Mouse (Mus musculus): Measurements from ENCODE around the gene Edc3. TPM values are rescaled to one million over a fixed set of nuclear protein-coding genes. Genes with fewer than 3 reads are reported as not detected.
A peak's percentile ranks its signal among the peaks of the same experiment; 100 is the strongest.

The Edc3 gene
- polyA plus RNA-seq, 2 experiments = 6.9 to 10.3 TPM

- Histone ChIP-seq H3K9ac (replicated peaks) (no peak overlapping the region), H3K4me1 (replicated peaks; ENCODE audit: control insufficient read depth in 2 of 2, insufficient read depth in 2 of 2, low read length in 1 of 2) (no peaks in the 10 kb centered on the region), H3K27me3 (ENCODE audit: control insufficient read depth, insufficient read depth, low read length) (no peaks in the 10 kb centered on the region), H3K4me3 (ENCODE audit: insufficient read depth in 1 of 2, low read depth in 2 of 2, low read length in 2 of 2) (no peak overlapping the region), H3K27ac (no peak overlapping the region), H3K9me3 (ENCODE audit: control insufficient read depth, low read length) (no peaks in the 10 kb centered on the region), H3K36me3 (replicated peaks; ENCODE audit: control insufficient read depth, insufficient read depth, low read depth) (peaks cover 86% of the 10 kb centered on the region), H3K4me2 (ENCODE audit: low read depth) (no peak overlapping the region)
- DNase-seq (ENCODE audit: low read depth in 3 of 3, low spot score in 3 of 3) (no peak), ATAC-seq (ENCODE audit: insufficient read depth) (no peak)
- TF ChIP-seq EP300 (IDR thresholded peaks at IDR 0.05; ENCODE audit: low read depth) (no peak), CTCF (IDR thresholded peaks at IDR 0.05; ENCODE audit: low read depth) (no peak)
- 69% methylated on average over 1 of the region's 1 CpGs for WGBS (ENCODE audit: insufficient replicate concordance)
Observed at GRCm38 (mm10) chr9:57748831-57749230, 40.5 kb downstream of the Edc3 start.

GRCm38 (mm10) chr9:57750901-57751300 lies 42.6 kb downstream of the Edc3 start:
- H3K27me3 ChIP-seq (ENCODE audit: control insufficient read depth, insufficient read depth, low read length) = no peaks in the 10 kb centered on the region
- no peak overlapping the region for H3K4me3 ChIP-seq (ENCODE audit: insufficient read depth in 1 of 2, low read depth in 2 of 2, low read length in 2 of 2)
- WGBS (ENCODE audit: insufficient replicate concordance) = 85% methylated on average over 7 of the region's 7 CpGs
- H3K4me2 ChIP-seq (ENCODE audit: low read depth) = no peak overlapping the region
- DNase-seq (ENCODE audit: low read depth in 3 of 3, low spot score in 3 of 3) (no peak), ATAC-seq (ENCODE audit: insufficient read depth) (no peak)
- no peaks in the 10 kb centered on the region for H3K9me3 ChIP-seq (ENCODE audit: control insufficient read depth, low read length)
- H3K9ac ChIP-seq (replicated peaks) = no peak overlapping the region
- TF ChIP-seq EP300 (IDR thresholded peaks at IDR 0.05; ENCODE audit: low read depth) (no peak), CTCF (IDR thresholded peaks at IDR 0.05; ENCODE audit: low read depth) (no peak)
- H3K4me1 ChIP-seq (replicated peaks; ENCODE audit: control insufficient read depth in 2 of 2, insufficient read depth in 2 of 2, low read length in 1 of 2) = no peaks in the 10 kb centered on the region
- H3K27ac ChIP-seq = no peak overlapping the region
- peaks cover 96% of the 10 kb centered on the region for H3K36me3 ChIP-seq (replicated peaks; ENCODE audit: control insufficient read depth, insufficient read depth, low read depth)

- H3K27ac ChIP-seq = peak overlapping the region; percentile 90
- 10% methylated on average over 3 of the region's 3 CpGs for WGBS (ENCODE audit: insufficient replicate concordance)
- no peaks in the 10 kb centered on the region for H3K27me3 ChIP-seq (ENCODE audit: control insufficient read depth, insufficient read depth, low read length)
- DNase-seq (ENCODE audit: low read depth in 3 of 3, low spot score in 3 of 3) = peak; percentile 72 to 76 (median 74)
- H3K36me3 ChIP-seq (replicated peaks; ENCODE audit: control insufficient read depth, insufficient read depth, low read depth) = peaks cover 97% of the 10 kb centered on the region
- peak overlapping the region; percentile 62 for H3K9ac ChIP-seq (replicated peaks)
- TF ChIP-seq CTCF (IDR thresholded peaks at IDR 0.05; ENCODE audit: low read depth) = no peak
- TF ChIP-seq EP300 (IDR thresholded peaks at IDR 0.05; ENCODE audit: low read depth) = peak; percentile 67
- H3K4me1 ChIP-seq (replicated peaks; ENCODE audit: control insufficient read depth in 2 of 2, insufficient read depth in 2 of 2, low read length in 1 of 2) = peaks cover 37 to 42% of the 10 kb centered on the region in 2 experiments
- peak overlapping the region; percentile 22 to 25; a peak in 3 of 4 replicates for H3K4me3 ChIP-seq (ENCODE audit: insufficient read depth in 1 of 2, low read depth in 2 of 2, low read length in 2 of 2)
- peak overlapping the region; percentile 63 for H3K4me2 ChIP-seq (ENCODE audit: low read depth)
- ATAC-seq (ENCODE audit: insufficient read depth) = peak; percentile 82
- H3K9me3 ChIP-seq (ENCODE audit: control insufficient read depth, low read length) = no peaks in the 10 kb centered on the region
Observed at GRCm38 (mm10) chr9:57757578-57757977, 49.2 kb downstream of the Edc3 start.

- peaks cover 45 to 52% of the 10 kb centered on the region in 2 experiments for H3K4me1 ChIP-seq (replicated peaks; ENCODE audit: control insufficient read depth in 2 of 2, insufficient read depth in 2 of 2, low read length in 1 of 2)
- no peak for ATAC-seq (ENCODE audit: insufficient read depth)
Observed at GRCm38 (mm10) chr9:57758528-57758927, 50.2 kb downstream of the Edc3 start.

DNA sequence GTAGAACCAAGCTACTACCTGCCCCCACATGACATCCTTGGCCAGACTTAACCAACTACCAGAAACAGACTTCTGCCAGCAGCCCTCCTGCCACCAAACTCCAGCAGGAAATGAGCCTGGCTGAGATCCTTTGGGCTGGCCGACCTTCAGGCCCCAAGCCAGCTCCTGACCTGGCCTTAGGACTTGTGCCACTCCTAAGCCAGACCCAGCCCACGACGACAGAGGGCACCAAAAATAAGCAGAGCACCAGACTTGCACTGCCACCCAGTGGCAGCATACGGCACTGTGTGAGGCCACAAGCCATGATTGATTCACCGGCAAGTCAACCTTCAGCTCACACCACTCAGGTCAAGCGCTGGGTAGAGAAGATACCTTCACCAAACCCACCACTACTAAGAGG lies 50.9 kb downstream of the Edc3 start:
- Histone ChIP-seq H3K4me1 (replicated peaks; ENCODE audit: control insufficient read depth in 2 of 2, insufficient read depth in 2 of 2, low read length in 1 of 2) (peaks cover 48 to 54% of the 10 kb centered on the region in 2 experiments), H3K4me2 (ENCODE audit: low read depth) (peak overlapping the region; percentile 63), H3K27ac (peak overlapping the region; percentile 90), H3K36me3 (replicated peaks; ENCODE audit: control insufficient read depth, insufficient read depth, low read depth) (peaks cover 80% of the 10 kb centered on the region), H3K27me3 (ENCODE audit: control insufficient read depth, insufficient read depth, low read length) (no peaks in the 10 kb centered on the region), H3K9me3 (ENCODE audit: control insufficient read depth, low read length) (no peaks in the 10 kb centered on the region), H3K9ac (replicated peaks) (peak overlapping the region; percentile 53), H3K4me3 (ENCODE audit: insufficient read depth in 1 of 2, low read depth in 2 of 2, low read length in 2 of 2) (peak overlapping the region; percentile 12 to 34; a peak in 3 of 4 replicates)
- TF ChIP-seq CTCF (IDR thresholded peaks at IDR 0.05; ENCODE audit: low read depth) (peak; percentile 100), EP300 (IDR thresholded peaks at IDR 0.05; ENCODE audit: low read depth) (peak; percentile 23; the same call in 1 of the 2 replicates)
- DNase-seq (ENCODE audit: low read depth in 3 of 3, low spot score in 3 of 3) (peak; percentile 62 to 65 (median 62)), ATAC-seq (ENCODE audit: insufficient read depth) (peak; percentile 42)
- WGBS (ENCODE audit: insufficient replicate concordance) = 12% methylated on average over 6 of the region's 6 CpGs

More at GRCm38 (mm10) chr9:57758528-57758927, 50.2 kb downstream of the Edc3 start:
- no peaks in the 10 kb centered on the region for H3K27me3 ChIP-seq (ENCODE audit: control insufficient read depth, insufficient read depth, low read length)
- peaks cover 88% of the 10 kb centered on the region for H3K36me3 ChIP-seq (replicated peaks; ENCODE audit: control insufficient read depth, insufficient read depth, low read depth)
- H3K9me3 ChIP-seq (ENCODE audit: control insufficient read depth, low read length) = no peaks in the 10 kb centered on the region
- TF ChIP-seq CTCF (IDR thresholded peaks at IDR 0.05; ENCODE audit: low read depth) = no peak
- TF ChIP-seq EP300 (IDR thresholded peaks at IDR 0.05; ENCODE audit: low read depth) = no peak
- WGBS (ENCODE audit: insufficient replicate concordance) = 87% methylated on average over 22 of the region's 22 CpGs
- H3K27ac ChIP-seq = peak overlapping the region; percentile 90
- H3K4me3 ChIP-seq (ENCODE audit: insufficient read depth in 1 of 2, low read depth in 2 of 2, low read length in 2 of 2) = peak overlapping the region in 1 of 2 experiments; percentile 25; a peak in 2 of 4 replicates
- peak overlapping the region; percentile 53 for H3K9ac ChIP-seq (replicated peaks)
- H3K4me2 ChIP-seq (ENCODE audit: low read depth) = peak overlapping the region; percentile 63
- no peak for DNase-seq (ENCODE audit: low read depth in 3 of 3, low spot score in 3 of 3)

Measured in liver, embryonic 14.5 days (tissue).